Mouse (Mus musculus) common myeloid progenitor, adult 5-6 weeks (primary cell): ENCODE measurements at regions not wholly inside any gene's neighbourhood (a gene's known extent, or its start where the extent isn't known, plus 50 kb on each side); places are given as distances from the start of the nearest gene placed in this dataset.

Experiments
- ATAC-seq: replicated peaks from 2 replicates; pipeline ENCODE4 v1.8.0; 2016; ENCODE audit warnings: low read depth, mild to moderate bottlenecking, moderate TSS enrichment, inconsistent platforms; ENCODE audit not compliant: poor library complexity, severe bottlenecking

DNA sequence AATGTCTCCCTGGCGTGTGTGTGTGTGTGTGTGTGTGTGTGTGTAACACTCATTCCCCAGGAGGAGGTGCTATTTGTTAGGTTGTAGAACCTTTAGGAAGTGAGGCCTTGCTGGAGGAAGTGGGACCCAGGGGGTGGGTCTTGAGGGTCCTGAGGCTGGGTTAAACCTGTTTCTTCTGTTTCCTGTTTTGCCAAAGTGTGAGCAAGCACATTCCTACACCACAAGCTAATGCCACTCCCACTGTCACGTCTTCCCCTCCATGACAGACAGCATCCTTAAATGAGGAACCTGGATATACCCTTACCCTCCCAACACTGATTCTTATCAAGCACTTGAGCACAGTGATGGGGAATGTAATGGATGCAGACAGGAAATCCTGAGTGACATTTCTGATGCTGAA, 91.5 kb upstream of the Kctd3 start:
- peak; percentile 47 for ATAC-seq

DNA sequence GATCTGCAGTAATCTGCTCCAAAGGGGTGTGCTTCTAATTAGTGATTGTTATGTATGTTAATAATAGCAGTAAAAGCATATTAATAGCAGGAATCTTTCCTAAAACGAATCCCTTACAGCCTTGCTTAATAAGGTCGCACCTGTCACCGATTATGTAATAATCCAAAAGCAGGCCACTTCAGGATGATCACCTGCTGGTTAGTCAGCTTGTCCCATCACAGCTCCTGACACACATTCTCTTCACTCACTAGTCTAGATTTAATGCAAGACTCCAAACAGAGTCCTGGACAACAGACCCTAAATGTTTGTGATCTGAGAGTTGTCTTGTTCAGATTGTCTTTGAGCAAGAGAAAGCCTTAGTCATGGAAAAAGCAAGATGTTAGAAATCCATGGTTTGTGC, 85.2 kb upstream of the Kctd3 start:
- no peak for ATAC-seq

DNA sequence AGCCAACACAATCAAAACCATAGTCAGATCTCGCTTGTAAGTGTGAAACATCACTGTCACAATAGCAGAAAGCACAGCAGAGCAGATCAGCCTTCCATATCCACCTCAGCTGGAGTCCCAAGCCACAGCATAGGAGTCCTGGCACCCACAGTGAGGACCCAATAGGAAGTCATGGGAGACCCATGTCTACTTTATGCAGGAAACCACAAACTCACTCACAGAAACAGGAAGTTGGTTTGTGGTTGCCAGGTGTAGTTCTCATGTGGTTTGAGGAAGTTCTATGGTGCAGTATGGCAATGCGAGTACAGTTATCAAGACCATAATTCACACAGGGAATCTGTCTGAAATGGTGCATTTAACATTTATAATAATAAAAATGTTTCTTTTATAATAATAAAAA, 77.6 kb upstream of the Kctd3 start:
- ATAC-seq, result peak; percentile 93

DNA sequence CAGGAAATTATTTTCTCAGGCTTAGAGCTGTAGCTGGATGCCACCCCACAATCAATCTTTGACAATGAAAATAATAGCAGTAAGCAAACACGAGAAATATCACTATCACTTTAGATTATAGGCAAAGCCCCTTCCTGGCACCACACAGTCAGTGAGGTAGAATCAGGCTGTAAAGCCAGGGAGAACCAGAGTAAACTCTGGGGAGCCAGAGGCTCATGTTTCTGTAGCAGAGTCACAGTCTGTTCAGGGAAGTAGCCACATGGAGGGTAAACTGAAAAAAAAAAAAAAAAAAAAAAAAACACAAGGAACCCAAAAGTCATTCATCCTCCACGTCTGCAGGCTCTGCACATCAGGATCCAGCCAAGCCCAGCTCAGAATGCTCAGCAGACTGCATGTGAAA, 73.6 kb upstream of the Kctd3 start:
- no peak for ATAC-seq

DNA sequence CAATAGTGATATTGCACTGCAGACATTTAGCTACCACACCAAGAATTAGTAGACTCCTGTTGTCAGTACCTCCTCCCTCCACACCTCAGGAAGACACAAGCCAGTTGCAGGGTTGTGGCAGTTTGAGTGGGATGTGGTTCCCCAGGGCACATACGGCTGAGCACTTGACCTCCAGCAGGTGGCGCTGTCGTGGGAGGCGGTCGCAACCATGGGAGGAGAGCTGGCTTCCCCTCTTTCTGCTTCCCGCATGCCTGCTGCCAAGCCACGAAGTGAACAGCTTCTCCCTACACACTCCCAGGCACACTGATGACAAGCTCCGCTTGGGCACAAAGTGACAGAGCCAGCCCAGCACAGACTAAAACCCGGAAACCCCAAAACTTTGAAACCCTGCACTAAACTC, 73.2 kb upstream of the Kctd3 start:
- peak; percentile 87 for ATAC-seq

DNA sequence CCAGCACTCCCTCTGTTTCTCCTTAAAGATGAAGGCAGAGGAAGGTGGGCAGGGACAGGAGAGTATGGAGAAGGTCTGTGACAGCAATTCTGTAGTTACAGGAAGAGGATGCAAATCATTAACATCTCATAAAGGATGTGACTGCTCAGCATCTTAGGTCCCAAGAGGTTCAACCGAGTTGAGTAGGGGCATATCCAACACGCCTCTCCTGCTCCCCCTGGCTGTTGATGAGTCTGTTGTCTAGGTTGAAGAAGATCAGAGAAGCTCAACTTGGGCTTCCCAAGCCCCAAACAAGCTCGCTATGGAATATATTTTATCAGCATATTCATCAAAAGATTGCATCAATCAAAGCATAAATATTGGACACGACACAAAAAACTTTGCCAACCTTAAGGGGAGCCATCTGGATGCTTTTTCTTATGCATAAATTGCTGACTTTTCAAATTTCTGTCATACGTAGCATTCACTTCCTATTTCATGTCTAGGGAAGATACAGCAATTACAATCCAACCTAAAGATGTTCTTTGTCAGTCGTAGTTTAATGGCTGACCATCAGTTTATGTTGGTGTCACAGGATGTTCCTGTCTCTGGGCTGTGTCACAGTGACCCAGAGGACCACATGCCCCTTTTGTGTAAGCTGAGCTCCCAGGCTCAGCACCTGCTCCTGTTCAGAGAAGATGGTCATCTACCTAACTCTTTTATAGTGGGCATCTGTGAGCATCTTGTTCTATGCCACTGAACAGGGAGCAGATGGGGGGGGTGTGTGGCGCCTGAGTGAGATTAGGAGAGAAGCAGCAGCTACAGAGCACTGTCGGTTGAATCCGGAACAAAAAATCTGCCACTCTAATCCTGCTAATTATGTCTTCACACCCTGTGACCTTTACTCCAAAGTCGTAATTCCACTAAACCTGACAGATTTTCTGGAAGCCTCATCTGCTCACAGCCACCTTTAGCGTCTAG, 72.1 kb upstream of the Kctd3 start:
- ATAC-seq, result no peak

DNA sequence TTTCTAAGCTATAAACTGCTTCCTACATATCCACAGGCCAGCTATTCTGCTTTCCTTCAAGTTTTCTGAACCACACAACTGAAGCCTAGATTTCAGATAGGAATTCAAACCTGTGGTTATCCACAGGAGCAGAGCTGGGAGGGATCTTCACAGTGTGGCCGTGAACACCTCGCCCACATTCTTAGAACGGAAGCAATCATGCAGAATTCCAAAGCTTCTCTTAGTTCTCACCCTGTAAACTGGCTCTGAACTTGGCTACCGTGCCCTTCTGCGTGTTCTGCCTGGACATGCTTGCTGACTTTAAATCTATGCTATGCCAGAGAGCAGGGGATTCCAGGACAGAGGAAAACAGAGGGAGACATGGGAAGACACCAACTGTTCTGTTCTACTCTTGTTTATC, 70.2 kb upstream of the Kctd3 start:
- no peak for ATAC-seq

DNA sequence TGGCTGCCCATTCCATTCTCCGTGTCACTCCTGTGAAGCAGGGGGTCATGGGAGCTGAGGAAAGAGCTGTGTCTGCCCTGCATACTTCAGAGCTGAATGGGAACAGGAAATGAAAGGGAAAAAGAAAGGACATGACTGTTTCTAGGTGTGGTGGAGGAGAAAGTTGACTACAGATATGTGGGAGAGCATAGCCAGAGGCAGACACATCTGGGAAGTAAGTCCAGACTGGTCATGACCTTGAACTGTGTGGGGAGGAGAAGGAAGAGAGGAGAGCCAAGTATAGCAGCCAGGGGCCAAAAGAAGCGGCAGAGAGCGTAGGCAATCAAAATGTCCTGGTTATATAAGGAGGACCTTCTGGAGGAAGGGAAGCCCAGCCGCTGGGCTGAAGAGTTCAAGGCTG, 68.6 kb upstream of the Kctd3 start:
- ATAC-seq, result no peak

DNA sequence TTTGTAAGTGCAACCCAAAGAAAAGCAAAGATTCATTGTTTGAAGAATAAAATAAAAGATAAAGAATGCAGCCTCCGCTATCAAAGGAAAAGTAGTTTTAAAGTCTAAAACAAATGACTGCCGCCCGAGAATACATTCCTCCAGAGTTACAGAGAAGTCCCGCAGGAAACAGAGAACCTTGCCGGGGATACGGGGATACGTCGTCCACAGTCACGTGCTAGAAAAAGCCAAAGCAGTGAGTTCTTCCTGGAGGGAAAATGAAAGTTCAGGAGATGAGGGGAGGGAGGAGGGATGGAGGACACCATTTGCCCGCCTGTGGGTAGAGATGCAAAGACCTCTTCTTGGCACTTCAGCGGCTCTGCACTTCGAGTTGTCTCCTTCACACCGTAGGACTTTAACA, 68.0 kb upstream of the Kctd3 start:
- no peak for ATAC-seq

DNA sequence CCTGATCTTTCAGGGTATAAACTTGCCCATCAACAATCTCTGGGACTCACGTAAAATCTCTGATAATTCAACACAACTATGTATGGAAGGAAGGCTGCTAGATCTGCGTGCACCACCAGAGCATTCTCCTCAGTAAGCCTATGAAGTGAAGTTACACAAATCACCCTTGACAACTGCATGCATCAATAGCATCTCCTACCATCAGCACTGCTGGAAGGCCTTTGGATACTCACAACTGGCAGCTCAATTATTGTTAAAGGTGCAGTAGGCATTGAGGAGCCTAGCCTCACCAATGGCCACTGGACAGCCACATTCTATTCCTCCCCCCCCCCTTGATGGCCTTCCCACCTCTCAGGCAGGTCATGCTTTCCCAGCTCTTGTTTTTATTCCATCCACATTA, 64.9 kb upstream of the Kctd3 start:
- no peak for ATAC-seq

DNA sequence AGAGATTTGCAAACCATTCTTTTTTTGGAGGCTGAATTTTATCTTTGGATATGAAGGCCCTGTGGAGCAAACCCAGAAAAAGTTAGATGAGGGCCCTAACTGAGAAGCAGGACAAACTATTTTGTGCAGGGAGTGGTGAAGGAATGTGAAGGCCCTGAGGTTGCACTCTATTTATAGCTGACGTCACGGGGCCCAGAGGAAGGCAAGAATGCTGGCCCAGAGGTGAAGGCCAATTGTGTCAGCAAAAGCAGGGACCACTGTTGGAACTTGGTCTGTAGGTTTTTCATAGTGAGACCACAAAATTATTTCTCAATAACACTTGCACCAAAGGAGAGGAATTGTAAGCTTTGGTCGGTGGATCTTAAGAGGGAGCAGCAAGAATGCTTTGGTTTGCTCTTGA, 60.6 kb upstream of the Kctd3 start:
- ATAC-seq, result no peak

DNA sequence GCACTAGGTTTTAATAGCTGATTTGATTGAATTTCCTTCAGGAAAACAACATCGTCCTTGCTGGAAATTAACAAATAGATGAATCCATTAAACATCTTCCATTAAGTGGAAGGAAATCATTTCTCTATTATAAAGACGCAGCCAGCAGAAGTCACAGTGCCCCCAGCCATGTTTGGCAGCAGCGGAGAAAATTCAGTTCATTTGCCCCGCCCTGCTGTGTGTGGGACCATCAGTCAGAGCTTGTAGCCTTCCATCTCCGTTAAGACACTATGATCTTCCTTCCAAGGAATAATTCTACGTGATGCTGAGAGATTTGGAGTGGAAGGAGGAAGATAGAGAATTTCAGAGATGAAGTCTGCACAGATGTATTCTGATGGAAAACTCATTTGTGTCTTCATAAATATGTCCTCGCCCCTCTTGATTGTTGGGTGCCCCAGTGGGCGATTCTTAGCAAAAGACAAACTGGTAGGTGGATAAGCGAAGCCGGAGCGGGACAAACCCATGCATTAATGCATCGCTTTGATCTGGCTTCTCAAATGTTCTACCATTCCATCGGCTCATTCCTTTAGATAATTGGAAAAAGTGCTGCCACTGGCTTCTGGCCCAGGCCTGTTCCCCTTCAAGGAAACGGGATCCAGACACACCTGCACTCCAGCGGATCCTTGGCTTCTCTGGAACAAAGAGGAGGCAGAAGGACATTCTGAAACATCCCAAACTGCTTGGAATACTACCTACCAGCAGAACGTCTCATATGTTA, 59.7 kb upstream of the Kctd3 start:
- ATAC-seq, result no peak

DNA sequence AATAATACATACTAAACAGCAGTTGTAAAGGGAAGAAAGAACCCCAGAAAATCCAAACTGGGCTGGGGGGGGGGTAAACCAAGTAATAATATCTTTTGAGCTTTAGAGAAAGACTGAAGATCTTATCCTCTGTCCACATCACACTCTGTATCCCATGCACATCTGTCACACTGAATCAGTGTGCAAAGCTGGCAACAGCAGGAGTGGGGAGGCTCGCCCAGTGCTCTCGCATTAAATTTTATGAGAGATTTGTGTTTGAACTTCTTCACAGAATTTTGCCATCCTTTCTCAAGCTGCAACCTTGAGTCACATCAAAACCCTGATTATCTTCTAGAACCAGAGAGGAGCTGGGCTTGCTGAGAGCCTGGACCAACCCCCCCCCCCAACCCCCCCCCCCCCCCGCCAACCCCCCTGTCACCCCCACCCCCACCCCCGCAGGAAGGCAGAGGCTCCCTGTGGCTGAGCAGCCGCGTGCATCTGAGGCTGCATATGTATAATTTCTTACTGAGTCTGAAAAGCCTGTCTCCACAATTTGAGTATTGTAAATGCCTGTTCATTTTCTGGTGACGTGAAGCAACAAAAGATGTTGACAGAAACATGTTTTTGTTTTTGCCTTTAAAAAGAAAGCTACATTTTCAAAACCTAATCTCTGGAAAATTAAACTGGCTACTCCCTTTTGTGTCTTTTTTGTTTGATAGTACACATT, 59.0 kb upstream of the Kctd3 start:
- ATAC-seq, result no peak

DNA sequence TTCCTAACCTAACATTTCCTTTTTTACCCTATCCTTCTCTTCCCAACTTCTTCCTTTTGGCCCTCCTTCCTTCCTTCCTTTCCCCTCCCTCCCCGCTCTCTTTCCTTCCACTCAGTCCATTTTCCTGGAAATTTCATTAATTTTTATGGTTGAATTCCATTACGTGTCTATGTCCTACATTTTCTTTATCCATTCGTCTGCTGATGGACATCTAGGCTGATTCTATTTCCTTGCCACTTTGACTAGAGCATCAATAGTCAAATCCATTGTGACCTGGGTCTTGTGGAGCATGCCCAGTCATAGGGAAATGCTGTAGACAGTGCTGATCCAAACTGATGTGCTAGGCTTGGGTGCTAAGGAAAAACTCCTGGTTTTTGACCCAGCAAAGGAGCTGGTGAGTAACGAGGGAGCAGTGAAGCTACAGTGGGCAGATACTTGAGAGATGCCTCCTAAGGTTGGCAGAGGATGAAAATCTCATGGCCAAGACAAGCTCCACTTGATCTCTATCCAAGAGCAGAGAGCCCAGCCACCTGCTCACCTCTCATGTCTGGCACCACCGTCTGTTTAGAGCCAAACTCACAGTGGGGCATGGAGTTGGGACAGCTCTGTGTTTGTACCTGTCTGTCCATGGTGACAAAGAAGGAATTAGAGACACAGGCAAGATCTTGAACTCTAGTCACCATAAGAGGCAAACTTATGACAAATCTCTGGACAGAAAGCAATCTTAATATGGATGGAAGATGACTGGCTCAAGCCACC, 57.7 kb upstream of the Kctd3 start:
- ATAC-seq, result no peak

DNA sequence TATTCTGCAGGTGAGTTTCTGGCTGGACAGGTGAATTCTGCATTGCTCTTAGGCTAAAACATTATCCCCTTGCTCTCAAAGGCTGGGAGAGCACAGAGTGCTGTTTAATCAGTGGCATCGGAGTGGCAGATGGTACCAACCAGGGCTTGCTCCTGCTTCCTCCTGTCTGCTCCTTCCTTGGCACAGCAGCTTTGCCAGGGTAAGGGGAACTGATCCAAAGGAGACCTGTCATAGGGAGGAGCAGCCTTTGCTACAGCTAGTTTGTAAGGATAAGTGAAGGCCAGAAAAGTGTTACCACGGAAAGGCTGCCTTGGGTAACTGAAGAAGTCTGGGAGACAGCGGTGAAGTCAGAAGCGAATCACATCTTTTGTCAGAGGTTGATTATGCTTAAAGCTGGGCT, 57.0 kb upstream of the Kctd3 start:
- no peak for ATAC-seq

DNA sequence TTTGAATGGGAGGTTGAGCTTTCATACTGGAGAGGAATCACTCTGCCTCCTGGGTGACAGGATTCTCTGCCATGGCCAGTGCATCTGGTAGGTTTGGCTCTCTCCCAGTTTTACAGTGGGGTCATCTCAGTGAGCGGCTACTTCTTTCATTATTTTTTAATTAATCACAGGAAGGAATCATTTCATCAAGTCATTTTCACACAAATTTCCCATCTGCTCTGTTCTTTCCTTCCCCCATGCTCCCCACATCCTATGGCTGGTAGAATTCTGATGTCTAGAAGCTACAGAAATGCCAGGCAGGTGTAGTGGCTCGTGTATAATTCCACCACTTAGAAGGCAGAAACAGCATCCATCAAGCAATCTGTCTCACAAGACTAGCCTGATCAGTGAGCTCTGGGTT, 56.1 kb upstream of the Kctd3 start:
- no peak for ATAC-seq

DNA sequence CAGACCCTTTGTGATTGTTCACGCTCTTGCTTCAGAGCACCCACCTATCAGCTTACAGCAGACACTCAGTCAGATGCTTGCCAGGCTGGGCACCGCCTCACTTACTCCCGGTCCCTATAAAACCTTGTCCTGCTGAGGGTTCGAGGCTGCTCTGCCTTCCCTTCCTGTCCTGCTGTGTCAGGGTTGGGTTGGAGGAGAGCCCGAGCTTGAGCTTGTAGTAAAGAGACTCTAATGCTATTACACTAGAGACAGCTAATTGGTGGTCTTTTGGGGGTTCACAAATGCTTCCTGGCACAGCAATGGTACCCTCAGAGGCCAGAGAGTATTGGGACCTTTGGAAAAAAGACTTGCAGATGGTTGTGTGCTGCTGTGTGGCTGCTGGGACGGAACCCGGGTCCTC, 55.6 kb upstream of the Kctd3 start:
- ATAC-seq, result no peak
